Mouse (Mus musculus) forebrain, embryonic 16.5 days (tissue): Measurements from ENCODE around the gene Pnp2. TPM values are rescaled to one million over a fixed set of nuclear protein-coding genes. Genes with fewer than 3 reads are reported as not detected.

Source experiments
- ATAC-seq: fragments of 200-750 bp; cut with Nextera tagmentation; 2 replicates; pipeline ENCODE4 v1.8.0; 2017; ENCODE audit warnings: mild to moderate bottlenecking, moderate library complexity
- H3K27ac ChIP-seq: fragments of 300-500 bp; sonication (generic); 2 replicates; pipeline ENCODE4 v1.5.1; 2014; ENCODE audit warnings: low read length, control low read depth
- H3K27me3 ChIP-seq: fragments of 300-500 bp; sonication (generic); replicated peaks from 2 replicates; pipeline ENCODE4 v1.6.1; 2014; ENCODE audit warnings: low read length; ENCODE audit not compliant: control insufficient read depth, insufficient read depth
- H3K36me3 ChIP-seq: fragments of 300-500 bp; sonication (generic); 2 replicates; pipeline ENCODE4 v1.6.1; 2014; ENCODE audit not compliant: control insufficient read depth, insufficient read depth
- H3K4me1 ChIP-seq: fragments of 300-500 bp; sonication (generic); replicated peaks from 2 replicates; pipeline ENCODE4 v1.6.1; 2014; ENCODE audit warnings: low read length; ENCODE audit not compliant: control insufficient read depth, insufficient read depth
- H3K4me2 ChIP-seq: fragments of 300-500 bp; sonication (generic); 2 replicates; pipeline ENCODE4 v1.6.1; 2014; ENCODE audit warnings: mild to moderate bottlenecking, low read length, control low read depth
- H3K4me3 ChIP-seq: fragments of 300-500 bp; sonication (generic); replicated peaks from 2 replicates; pipeline ENCODE4 v1.5.1; 2014; ENCODE audit warnings: mild to moderate bottlenecking, low read length, control low read depth
- H3K9ac ChIP-seq: fragments of 300-500 bp; sonication (generic); replicated peaks from 2 replicates; pipeline ENCODE4 v1.6.1; 2014; ENCODE audit warnings: low read depth, low read length, control low read depth
- H3K9me3 ChIP-seq: fragments of 300-500 bp; sonication (generic); 2 replicates; pipeline ENCODE4 v1.6.1; 2016; ENCODE audit warnings: low read length; ENCODE audit not compliant: control insufficient read depth
- WGBS: fragments of 180-500 bp; shearing (Covaris S2); extraction: QIAGEN DNeasy Blood & Tissue Kit; methylation state at CpG from one replicate; pipeline ENCODE4 v1.1.7; 2014; 5-methylcytosine and 5-hydroxymethylcytosine counted together
- polyA plus RNA-seq: library from polyadenylated mRNA; unstranded; fragments of >200 nt; fragmentation: Nextera tagmentation; extraction: Ambion mirVana; gene quantifications from 2 replicates; pipeline ENCODE4 v1.2.1, GENCODE M21; 2015

Gene Pnp2
- polyA plus RNA-seq, 1 experiment from 2014 or later = 0.63 TPM

DNA sequence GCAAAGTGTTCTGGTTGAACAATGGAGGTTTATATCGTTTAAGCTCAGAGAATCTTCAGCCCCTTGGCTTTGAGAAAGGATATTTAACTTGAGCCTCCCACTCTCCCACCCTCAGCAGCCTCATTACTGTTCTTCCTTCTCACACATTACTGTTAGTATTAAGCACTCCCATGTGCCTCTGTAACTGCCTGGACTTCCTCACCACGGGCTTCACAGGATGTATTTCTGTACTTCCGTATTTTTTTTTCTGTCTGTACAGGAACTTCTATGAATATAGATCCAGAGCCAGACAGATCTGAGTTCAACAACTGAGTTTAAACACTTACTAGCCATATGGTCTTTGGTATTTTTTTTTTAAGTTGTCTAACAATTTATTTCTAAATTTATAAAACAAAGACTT is 41.3 kb downstream of the Pnp2 start:
- Histone ChIP-seq H3K27me3 (no peaks in the 10 kb centered on the region), H3K36me3 (no peaks in the 10 kb centered on the region), H3K4me3 (no peak overlapping the region), H3K4me2 (no peak overlapping the region), H3K27ac (no peak overlapping the region), H3K9me3 (no peaks in the 10 kb centered on the region), H3K4me1 (no peaks in the 10 kb centered on the region), H3K9ac (no peak overlapping the region)
- no peak for ATAC-seq
- WGBS = 95% methylated on average over 3 of the region's 3 CpGs

DNA sequence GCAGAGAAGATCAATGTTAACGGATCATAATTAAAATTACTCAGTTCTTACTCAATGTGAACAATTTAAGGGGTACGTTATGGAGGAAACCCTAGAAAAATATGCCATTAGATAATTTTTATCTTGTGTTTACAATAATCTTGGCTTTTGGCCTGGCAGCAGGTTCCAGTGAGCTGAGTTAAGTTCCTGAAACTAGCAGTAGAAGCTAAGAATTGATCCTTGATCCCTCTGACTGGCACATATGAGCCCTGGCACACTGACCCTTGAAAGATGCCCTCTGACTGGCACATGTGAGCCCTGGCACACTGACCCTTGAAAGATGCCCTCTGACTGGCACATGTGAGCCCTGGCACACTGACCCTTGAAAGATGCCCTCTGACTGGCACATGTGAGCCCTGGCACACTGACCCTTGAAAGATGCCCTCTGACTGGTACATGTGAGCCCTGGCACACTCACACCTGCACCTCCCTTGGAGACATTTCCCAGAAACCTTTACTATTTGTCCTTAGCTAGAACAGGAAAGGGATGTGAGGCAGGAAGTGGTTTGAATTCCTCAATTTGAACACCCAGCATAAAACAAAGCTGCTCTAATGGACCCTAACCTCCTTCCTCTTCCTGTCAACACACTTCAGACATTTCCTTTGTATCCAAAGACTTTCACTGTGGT is 42.3 kb downstream of the Pnp2 start:
- Histone ChIP-seq H3K36me3 (no peaks in the 10 kb centered on the region), H3K4me1 (no peaks in the 10 kb centered on the region), H3K4me3 (no peak overlapping the region), H3K9me3 (no peaks in the 10 kb centered on the region), H3K9ac (no peak overlapping the region), H3K27me3 (no peaks in the 10 kb centered on the region), H3K27ac (no peak overlapping the region), H3K4me2 (no peak overlapping the region)
- WGBS = 84% methylated on average over 2 of the region's 2 CpGs
- ATAC-seq = no peak

DNA sequence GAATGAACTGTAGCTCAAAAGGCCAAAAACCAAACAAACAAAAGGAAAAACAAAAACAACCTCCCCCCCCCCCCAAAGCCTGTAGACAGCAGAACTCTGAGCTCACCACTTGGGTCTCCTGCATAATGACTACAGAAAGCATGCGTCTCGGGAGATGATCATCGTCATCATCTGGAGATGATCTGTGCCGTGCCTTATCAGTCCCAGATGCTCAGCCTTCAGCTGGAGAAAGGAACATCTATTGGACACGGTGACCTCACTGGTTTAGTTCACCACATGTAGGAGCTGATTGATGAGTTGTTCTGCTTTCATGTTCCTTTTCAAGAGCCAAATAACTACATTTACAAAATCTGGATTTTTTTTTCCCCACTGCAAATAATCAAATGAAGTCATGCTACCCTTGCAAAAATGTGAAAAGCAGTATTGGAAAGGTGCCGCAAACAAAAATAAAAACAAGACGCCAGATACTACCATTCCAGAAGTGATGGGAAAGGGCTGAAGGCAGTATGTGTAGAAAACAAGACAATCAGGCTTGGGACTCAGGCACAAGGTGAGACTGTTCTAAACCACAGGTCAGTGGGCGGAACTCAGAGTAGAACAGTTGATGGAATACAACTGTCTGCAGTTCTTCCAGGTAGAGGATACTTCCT is 51.5 kb downstream of the Pnp2 start, which contains the start of gene Rnase10:
TSS of gene Rnase10 (plus strand) at position 600 of the 650 bp plus-strand sequence.
- H3K9me3 ChIP-seq = no peaks in the 10 kb centered on the region
- no peaks in the 10 kb centered on the region for H3K27me3 ChIP-seq
- 93% methylated on average over 8 of the region's 8 CpGs for WGBS
- no peak within 1 kb of the TSS for H3K27ac ChIP-seq
- H3K36me3 ChIP-seq = no peaks in the 10 kb centered on the region
- no peak within 1 kb of the TSS for H3K9ac ChIP-seq
- H3K4me2 ChIP-seq = no peak within 1 kb of the TSS
- no peak for ATAC-seq
- H3K4me1 ChIP-seq = peaks cover 5% of the 10 kb centered on the region; the same call in 1 of the 2 replicates
- H3K4me3 ChIP-seq = no peak within 1 kb of the TSS

DNA sequence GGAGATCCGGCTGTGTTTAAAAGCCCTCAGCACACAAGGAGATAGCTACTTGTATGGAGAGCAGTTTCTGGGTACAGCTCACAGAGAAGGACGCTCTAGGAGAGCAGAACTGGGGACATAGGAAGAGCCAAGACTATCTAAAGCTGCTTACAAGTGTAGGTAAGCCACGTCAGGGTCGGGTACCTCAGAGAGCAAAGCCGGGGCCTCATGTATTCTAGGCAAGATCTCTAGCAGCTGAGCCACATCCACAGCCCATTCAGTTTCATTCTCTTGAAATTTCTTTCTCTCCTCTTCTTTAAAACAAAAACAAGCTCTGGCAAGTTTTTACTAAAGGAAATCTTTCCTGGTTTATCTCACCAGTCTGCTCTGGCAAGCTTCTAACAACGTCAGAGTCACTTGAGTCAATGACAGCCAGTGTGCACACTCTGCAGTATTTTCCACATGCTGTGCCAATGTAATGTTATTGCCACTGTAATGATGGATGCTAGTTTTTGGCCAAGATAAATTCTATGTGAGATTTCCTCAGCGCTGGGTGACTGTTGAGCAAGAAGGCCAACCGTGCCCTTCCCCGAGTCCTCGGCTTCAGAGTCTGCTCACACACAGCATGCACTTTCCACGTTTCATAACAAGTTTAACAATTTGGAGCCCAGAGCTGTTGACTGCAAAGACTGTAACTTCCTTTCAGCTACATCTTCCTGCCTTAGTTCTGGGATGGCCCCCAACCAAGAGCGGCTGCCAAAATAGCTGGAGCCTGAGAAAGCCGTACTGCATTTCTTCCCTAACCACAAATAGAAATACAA is 52.3 kb downstream of the Pnp2 start:
- 69% methylated on average over 13 of the region's 13 CpGs for WGBS
- peaks cover 5% of the 10 kb centered on the region; the same call in 1 of the 2 replicates for H3K4me1 ChIP-seq
- H3K9me3 ChIP-seq = no peaks in the 10 kb centered on the region
- no peak overlapping the region for H3K27ac ChIP-seq
- H3K9ac ChIP-seq = no peak overlapping the region
- no peak overlapping the region for H3K4me3 ChIP-seq
- no peak overlapping the region for H3K4me2 ChIP-seq
- H3K27me3 ChIP-seq = no peaks in the 10 kb centered on the region
- peak; percentile 83 for ATAC-seq
- H3K36me3 ChIP-seq = no peaks in the 10 kb centered on the region

DNA sequence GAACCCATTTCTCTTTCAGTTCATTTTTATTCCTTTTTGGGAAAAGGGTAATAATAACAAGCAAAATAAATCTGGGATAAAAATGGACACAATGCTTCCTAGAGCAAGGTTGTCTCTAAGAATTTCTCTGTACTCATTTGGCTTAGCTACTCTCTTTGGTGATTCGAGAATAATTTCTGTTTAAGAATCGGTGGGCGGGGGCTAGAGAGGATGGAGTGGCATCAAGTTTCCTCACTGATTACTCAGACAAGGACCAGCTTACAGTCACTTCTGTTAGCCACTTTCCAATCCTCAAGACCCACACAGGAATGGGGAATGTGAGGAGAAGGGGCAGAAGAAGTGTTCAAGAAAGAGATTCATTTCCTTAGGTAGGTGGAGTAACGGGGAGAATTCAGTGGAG is 53.0 kb downstream of the Pnp2 start:
- H3K27me3 ChIP-seq = no peaks in the 10 kb centered on the region
- H3K9ac ChIP-seq = no peak overlapping the region
- no peak overlapping the region for H3K27ac ChIP-seq
- peaks cover 5% of the 10 kb centered on the region; the same call in 1 of the 2 replicates for H3K4me1 ChIP-seq
- no peak overlapping the region for H3K4me3 ChIP-seq
- 87% methylated on average over 4 of the region's 4 CpGs for WGBS
- no peak for ATAC-seq
- H3K4me2 ChIP-seq = no peak overlapping the region
- no peaks in the 10 kb centered on the region for H3K9me3 ChIP-seq
- no peaks in the 10 kb centered on the region for H3K36me3 ChIP-seq

DNA sequence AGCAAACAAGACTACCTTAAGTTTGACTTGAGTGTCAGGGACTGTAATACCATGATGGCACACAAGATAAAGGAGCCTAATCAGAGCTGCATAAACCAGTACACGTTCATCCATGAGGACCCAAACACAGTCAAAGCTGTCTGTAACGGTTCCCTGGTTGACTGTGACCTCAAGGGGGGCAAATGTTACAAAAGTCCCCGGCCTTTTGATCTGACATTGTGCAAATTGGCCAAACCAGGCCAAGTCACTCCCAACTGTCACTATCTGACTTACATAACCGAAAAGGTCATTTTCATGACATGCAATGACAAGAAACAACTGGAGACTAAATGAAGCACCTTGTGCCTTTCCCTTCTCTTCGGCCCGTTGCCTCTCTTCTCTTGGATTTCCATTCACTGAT is 53.8 kb downstream of the Pnp2 start:
- H3K4me2 ChIP-seq = no peak overlapping the region
- no peaks in the 10 kb centered on the region for H3K36me3 ChIP-seq
- H3K9ac ChIP-seq = no peak overlapping the region
- H3K27ac ChIP-seq = no peak overlapping the region
- ATAC-seq = no peak
- H3K4me1 ChIP-seq = peaks cover 5% of the 10 kb centered on the region; the same call in 1 of the 2 replicates
- no peak overlapping the region for H3K4me3 ChIP-seq
- no peaks in the 10 kb centered on the region for H3K27me3 ChIP-seq
- H3K9me3 ChIP-seq = no peaks in the 10 kb centered on the region
- WGBS = 86% methylated on average over 6 of the region's 6 CpGs

Other genes starting within 250 kb of the Pnp2 start
- not detected in 2 replicates for gene Olfr748, start 248.6 kb upstream of the Pnp2 start, polyA plus RNA-seq
- not detected in 2 replicates for gene Olfr749, start 210.9 kb upstream of the Pnp2 start, polyA plus RNA-seq
- gene Ttc5, start 170.5 kb upstream of the Pnp2 start, polyA plus RNA-seq = 124 and 132 TPM in 2 replicates
- not detected in 2 replicates for gene Ccnb1ip1, start 148.3 kb upstream of the Pnp2 start, polyA plus RNA-seq
- gene Parp2, start 148.2 kb upstream of the Pnp2 start, polyA plus RNA-seq = 53.3 and 56.7 TPM in 2 replicates
- 1.1 and 2.2 TPM in 2 replicates for gene Tep1, start 85.4 kb upstream of the Pnp2 start, polyA plus RNA-seq
- gene Klhl33, start 58.5 kb upstream of the Pnp2 start, polyA plus RNA-seq = 0.31 and 0.68 TPM in 2 replicates
- 140 and 146 TPM in 2 replicates for gene Osgep, start 31.1 kb upstream of the Pnp2 start, polyA plus RNA-seq
- gene Apex1, start 31.0 kb upstream of the Pnp2 start, polyA plus RNA-seq = 265 and 283 TPM in 2 replicates
- 100 and 101 TPM in 2 replicates for gene Pip4p1, start 25.1 kb upstream of the Pnp2 start, polyA plus RNA-seq
- gene Pnp, start 24.9 kb upstream of the Pnp2 start, polyA plus RNA-seq = 15.8 and 17.2 TPM in 2 replicates
- gene Gm49342, start 11.5 kb upstream of the Pnp2 start, polyA plus RNA-seq = 3.2 TPM in 1 of 2 replicates, not detected in the other
- not detected in 2 replicates for gene Rnase10, start 51.8 kb downstream of the Pnp2 start, polyA plus RNA-seq
- not detected in 2 replicates for gene Rnase9, start 85.9 kb downstream of the Pnp2 start, polyA plus RNA-seq
- not detected in 2 replicates for gene Rnase11, start 94.2 kb downstream of the Pnp2 start, polyA plus RNA-seq
- gene Rnase12, start 101.7 kb downstream of the Pnp2 start, polyA plus RNA-seq = not detected in 2 replicates
- gene Olfr750, start 118.4 kb downstream of the Pnp2 start, polyA plus RNA-seq = 0.04 TPM in 1 of 2 replicates, not detected in the other
- gene Rnase4, start 135.1 kb downstream of the Pnp2 start, polyA plus RNA-seq = 11.1 and 11.6 TPM in 2 replicates
- gene Ang, start 135.2 kb downstream of the Pnp2 start, polyA plus RNA-seq = 2.4 and 3.0 TPM in 2 replicates
- gene Eddm3b, start 158.4 kb downstream of the Pnp2 start, polyA plus RNA-seq = not detected in 2 replicates
- 0.22 and 0.77 TPM in 2 replicates for gene Rnase6, start 167.9 kb downstream of the Pnp2 start, polyA plus RNA-seq
- gene Rnase1, start 190.8 kb downstream of the Pnp2 start, polyA plus RNA-seq = 0.50 TPM in 1 of 2 replicates, not detected in the other
- not detected in 2 replicates for gene Rnase2b, start 206.3 kb downstream of the Pnp2 start, polyA plus RNA-seq
- not detected in 2 replicates for gene Ang2, start 243.2 kb downstream of the Pnp2 start, polyA plus RNA-seq
- gene Ear14, start 247.4 kb downstream of the Pnp2 start, polyA plus RNA-seq = not detected in 2 replicates